Mouse (Mus musculus) lung, adult 2 months (tissue): ENCODE results near the gene Sim2.

Experiments
- CTCF ChIP-seq: fragments of 200-500 bp; IDR thresholded peaks from 2 replicates; pipeline ENCODE4 v1.5.1; 2011; ENCODE audit warnings: mild to moderate bottlenecking, low read length, control low read depth; ENCODE audit not compliant: insufficient read depth
- POLR2A ChIP-seq: fragments of 200-500 bp; IDR thresholded peaks from 2 replicates; pipeline ENCODE4 v1.6.1; 2011; ENCODE audit warnings: low read depth, mild to moderate bottlenecking, control low read depth, low read length, borderline replicate concordance; ENCODE audit errors: extremely low read depth

DNA sequence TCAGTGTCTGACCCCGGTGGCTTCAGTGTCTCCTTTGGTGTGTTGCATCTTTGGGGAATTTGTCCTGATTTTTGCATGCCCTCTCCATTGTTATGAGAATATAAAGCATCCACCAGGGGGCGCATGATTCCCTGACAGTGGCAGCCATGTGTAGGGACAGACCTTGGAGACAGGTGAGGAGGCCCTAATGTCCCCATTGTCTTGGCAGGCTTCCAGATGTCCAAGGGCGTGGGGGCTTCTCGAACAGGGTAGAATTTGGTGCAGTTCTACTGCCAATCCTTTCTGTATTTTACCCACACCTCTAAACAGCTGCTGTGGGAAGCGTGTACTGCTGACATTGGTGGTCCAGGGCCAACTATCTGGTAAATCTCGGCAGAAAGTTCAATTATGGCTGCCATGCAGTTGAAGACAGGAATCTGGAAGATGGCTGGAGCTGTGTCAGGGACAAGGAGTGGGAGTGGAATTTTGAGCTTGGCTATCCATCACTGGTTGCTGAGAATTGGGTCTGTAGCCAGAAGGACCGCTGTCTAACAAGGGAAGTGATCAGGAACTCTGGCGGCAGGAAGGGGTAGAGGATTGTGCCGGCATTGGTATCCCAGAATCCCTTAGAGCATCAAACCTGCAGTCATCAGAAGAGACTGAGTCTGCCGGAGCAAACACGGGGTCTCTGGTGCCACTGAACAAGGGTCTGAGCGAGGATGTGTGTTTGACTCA lies 46.3 kb upstream of the Sim2 start:
- TF ChIP-seq CTCF (peak; percentile 71), POLR2A (no peak)
